Mouse (Mus musculus) lung, embryonic 16.5 days (tissue): Measurements from ENCODE around the gene Tom1l1. TPM values are rescaled to one million over a fixed set of nuclear protein-coding genes. Genes with fewer than 3 reads are reported as not detected.

Experiments used
- ATAC-seq: fragments of 200-750 bp; cut with Nextera tagmentation; 2 replicates; pipeline ENCODE4 v1.8.0; 2017; ENCODE audit warnings: low read depth, mild to moderate bottlenecking, moderate library complexity
- H3K27ac ChIP-seq: fragments of 300-500 bp; sonication (generic); 2 replicates; pipeline ENCODE4 v1.5.1; 2014; ENCODE audit warnings: mild to moderate bottlenecking, control low read depth, low read length
- H3K27me3 ChIP-seq: fragments of 300-500 bp; sonication (generic); 2 replicates; pipeline ENCODE4 v1.6.1; 2014; ENCODE audit warnings: low read depth, low read length, mixed read lengths; ENCODE audit not compliant: control insufficient read depth, insufficient read depth
- H3K36me3 ChIP-seq: fragments of 300-500 bp; sonication (generic); 2 replicates; pipeline ENCODE4 v1.6.1; 2014; ENCODE audit warnings: low read length; ENCODE audit not compliant: control insufficient read depth, insufficient read depth
- H3K4me1 ChIP-seq: fragments of 300-500 bp; sonication (generic); replicated peaks from 2 replicates; pipeline ENCODE4 v1.6.1; 2014; ENCODE audit warnings: low read length, mixed read lengths; ENCODE audit not compliant: control insufficient read depth, insufficient read depth
- H3K4me2 ChIP-seq: fragments of 300-500 bp; sonication (generic); 2 replicates; pipeline ENCODE4 v1.6.1; 2014; ENCODE audit warnings: low read depth, low read length, control low read depth
- H3K4me3 ChIP-seq: fragments of 300-500 bp; sonication (generic); 2 replicates; pipeline ENCODE4 v1.5.1; 2014; ENCODE audit warnings: mild to moderate bottlenecking, low read length, control low read depth
- H3K9ac ChIP-seq: fragments of 300-500 bp; sonication (generic); 2 replicates; pipeline ENCODE4 v1.6.1; 2014; ENCODE audit warnings: low read length, control low read depth
- H3K9me3 ChIP-seq: fragments of 300-500 bp; sonication (generic); 2 replicates; pipeline ENCODE4 v1.6.1; 2016; ENCODE audit warnings: low read length; ENCODE audit not compliant: control insufficient read depth
- WGBS: fragments of 180-500 bp; shearing (Covaris S2); extraction: QIAGEN DNeasy Blood & Tissue Kit; methylation state at CpG from one replicate; pipeline ENCODE4 v1.1.7; 2014; 5-methylcytosine and 5-hydroxymethylcytosine counted together
- polyA plus RNA-seq: library from polyadenylated mRNA; unstranded; fragments of >200 nt; fragmentation: Nextera tagmentation; extraction: Ambion mirVana; gene quantifications from 2 replicates; pipeline ENCODE4 v1.2.1, GENCODE M21; 2015

Gene Tom1l1
- polyA plus RNA-seq, 1 experiment from 2014 or later, result 40.3 TPM

DNA sequence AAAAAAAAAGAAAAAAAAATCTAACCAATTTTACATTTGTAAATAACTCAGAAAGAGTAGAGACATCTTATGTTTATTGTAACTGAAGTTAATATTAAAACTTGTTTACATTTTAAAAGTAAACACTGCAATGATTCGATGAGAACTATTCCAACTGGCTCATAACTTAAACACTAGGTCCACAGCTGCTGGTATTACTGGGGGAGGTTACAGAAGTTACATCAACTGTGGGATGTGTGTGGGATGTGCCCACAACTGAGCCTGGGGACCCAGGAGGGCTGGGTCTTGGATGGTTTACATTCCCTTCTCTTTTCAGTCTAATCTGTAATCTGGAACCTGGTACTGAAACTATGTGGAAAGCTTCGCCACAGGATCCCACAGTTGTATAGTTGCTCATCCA is 85.1 kb downstream of the Tom1l1 start:
- WGBS, result 53% methylated on average over 2 of the region's 2 CpGs
- peak; percentile 73 for ATAC-seq
- Histone ChIP-seq H3K36me3 (peaks cover 6% of the 10 kb centered on the region; the same call in 1 of the 2 replicates), H3K27me3 (no peaks in the 10 kb centered on the region), H3K9me3 (peaks cover 3% of the 10 kb centered on the region; the same call in 1 of the 2 replicates), H3K4me3 (no peak overlapping the region), H3K9ac (no peak overlapping the region), H3K4me1 (no peaks in the 10 kb centered on the region), H3K4me2 (no peak overlapping the region), H3K27ac (no peak overlapping the region)

- Histone ChIP-seq H3K9me3 (peaks cover 3% of the 10 kb centered on the region; the same call in 1 of the 2 replicates), H3K9ac (no peak overlapping the region), H3K4me3 (no peak overlapping the region), H3K27me3 (no peaks in the 10 kb centered on the region), H3K4me2 (no peak overlapping the region), H3K4me1 (no peaks in the 10 kb centered on the region), H3K27ac (no peak overlapping the region), H3K36me3 (peaks cover 13% of the 10 kb centered on the region)
- ATAC-seq, result no peak
- WGBS, result 89% methylated on average over 1 of the region's 1 CpGs
Observed at GRCm38 (mm10) chr11:90595826-90596225, 92.3 kb downstream of the Tom1l1 start.

Other genes with a start within 250 kb of the Tom1l1 start
- 20.5 and 22.4 TPM in 2 replicates for gene Stxbp4, start 50.3 kb downstream of the Tom1l1 start, polyA plus RNA-seq
- gene Cox11, start 50.2 kb downstream of the Tom1l1 start, polyA plus RNA-seq, result 27.2 and 29.3 TPM in 2 replicates